Comparison of ENCODE assay signal across 8 mouse cellular contexts in the genomic region with DNA sequence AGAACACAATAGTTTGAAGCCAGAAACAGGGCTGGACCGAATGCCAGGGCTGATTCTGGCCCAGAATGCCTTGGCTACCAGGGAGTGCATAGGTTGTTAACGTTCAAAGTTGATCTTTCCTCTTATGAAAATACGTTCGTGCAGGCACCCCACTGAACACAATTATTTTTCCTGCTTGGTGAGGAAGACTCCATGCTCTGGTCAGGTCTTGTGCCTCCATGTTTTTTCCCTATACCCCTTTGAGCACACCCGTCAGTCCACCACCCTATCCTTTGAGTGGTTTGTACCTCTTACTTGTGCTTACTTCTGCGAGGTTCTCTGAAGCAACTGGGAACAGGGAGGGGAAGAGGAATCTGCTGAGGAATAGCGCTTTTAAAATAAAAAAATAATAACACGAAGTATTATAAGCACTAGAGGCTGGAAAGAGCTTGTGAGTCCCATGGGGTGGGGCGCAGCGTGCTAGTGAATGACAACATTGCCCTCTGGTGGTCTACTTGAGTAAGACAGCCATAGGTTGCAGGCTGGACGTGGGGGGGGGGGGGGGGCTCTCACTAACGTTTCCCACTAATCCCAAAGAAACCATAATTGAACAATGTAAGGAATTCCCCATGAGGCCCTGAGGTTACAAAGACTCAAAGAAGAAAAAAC.
DNase-seq lines count a peak whose midpoint lies in the region; ATAC-seq and TF ChIP-seq lines count a peak whose summit lies in the region.

No protein-coding gene starts in this region.

- TF ChIP-seq CTCF in spleen, adult 2 months (IDR thresholded peaks at IDR 0.05; ENCODE audit: extremely low read depth, insufficient read depth, insufficient read length, insufficient replicate concordance), result peak; percentile 59; the same call in 1 of the 2 replicates
- TF ChIP-seq CTCF in cortical plate, adult 2 months (IDR thresholded peaks at IDR 0.05; ENCODE audit: extremely low read depth, insufficient read depth, low read length), result peak; percentile 53
- TF ChIP-seq CTCF in intestine, postnatal 0 days (IDR thresholded peaks at IDR 0.05; ENCODE audit: low read depth), result peak; percentile 80

- DNase-seq in spleen, adult 2 months (ENCODE audit: low read depth in 1 of 2, low spot score in 2 of 2), result peak; percentile 34 to 52
- DNase-seq in spleen, adult 12 weeks (ENCODE audit: low spot score), result no peak
- DNase-seq in gastrocnemius, postnatal 4 days (ENCODE audit: low spot score in 2 of 2), result peak; percentile 42 to 74
- peak; percentile 70 for DNase-seq in left cerebral cortex, postnatal 4 days
- DNase-seq in splenic B cell, adult 2 months (ENCODE audit: low read depth, low spot score), result peak; percentile 84

- ATAC-seq in intestine, postnatal 0 days, result 0 out of 2 replicates have a peak, but pooled peaks have one; percentile 47
- peak; percentile 84 for ATAC-seq in midbrain, embryonic 16.5 days

- H3K9ac ChIP-seq in intestine, postnatal 0 days (ENCODE audit: low read depth, low read length), result no peak overlapping the region
- no peak overlapping the region for H3K9ac ChIP-seq in midbrain, embryonic 16.5 days (ENCODE audit: low read depth, low read length)

- H3K4me3 ChIP-seq in spleen, adult 2 months (ENCODE audit: extremely low read depth, insufficient read depth, insufficient read length), result no peak overlapping the region
- no peak overlapping the region for H3K4me3 ChIP-seq in cortical plate, adult 2 months (ENCODE audit: insufficient read depth, low read length)
- H3K4me3 ChIP-seq in intestine, postnatal 0 days (ENCODE audit: low read depth, low read length), result no peak overlapping the region
- no peak overlapping the region for H3K4me3 ChIP-seq in midbrain, embryonic 16.5 days (ENCODE audit: low read depth, low read length)

- WGBS in spleen, adult 2 months, result 32% methylated on average over 12 of the region's 12 CpGs
- WGBS in intestine, postnatal 0 days, result 39% methylated on average over 12 of the region's 12 CpGs
- WGBS in midbrain, embryonic 16.5 days, result 41% methylated on average over 12 of the region's 12 CpGs

- no peaks in the 10 kb centered on the region for H3K27me3 ChIP-seq in spleen, adult 2 months (ENCODE audit: control insufficient read depth, insufficient read depth, low read length)
- no peaks in the 10 kb centered on the region for H3K27me3 ChIP-seq in intestine, postnatal 0 days (replicated peaks; ENCODE audit: control insufficient read depth, insufficient read depth, low read length)
- H3K27me3 ChIP-seq in midbrain, embryonic 16.5 days (ENCODE audit: control insufficient read depth, insufficient read depth, low read depth, low read length), result no peaks in the 10 kb centered on the region
- no peaks in the 10 kb centered on the region for H3K27me3 ChIP-seq in splenic B cell, adult 2 months (ENCODE audit: control insufficient read depth, insufficient read depth, low read length, poor library complexity, severe bottlenecking)

- peak overlapping the region; percentile 27; the same call in 1 of the 2 replicates for H3K4me2 ChIP-seq in intestine, postnatal 0 days (replicated peaks; ENCODE audit: low read depth)
- H3K4me2 ChIP-seq in midbrain, embryonic 16.5 days (ENCODE audit: low read length), result peak overlapping the region; percentile 1; the same call in 1 of the 2 replicates

- H3K27ac ChIP-seq in spleen, adult 2 months (ENCODE audit: insufficient read depth, low read length), result no peak overlapping the region
- no peak overlapping the region for H3K27ac ChIP-seq in cortical plate, adult 2 months (ENCODE audit: insufficient read depth, low read length)
- no peak overlapping the region for H3K27ac ChIP-seq in intestine, postnatal 0 days (ENCODE audit: low read depth, low read length)
- H3K27ac ChIP-seq in midbrain, embryonic 16.5 days (ENCODE audit: low read length), result no peak overlapping the region

- no peak for TF ChIP-seq POLR2A in spleen, adult 2 months (IDR thresholded peaks at IDR 0.05; ENCODE audit: low read depth, low read length)
- TF ChIP-seq POLR2A in cortical plate, adult 2 months (IDR thresholded peaks at IDR 0.05; ENCODE audit: extremely low read depth, insufficient read depth, low read length), result no peak

- intact Hi-C loops in left cerebral cortex, postnatal 4 days (cut with DNase I), result loop anchor here (5.0 kb wide), 1 partner anchor 884 kb away; no protein-coding TSS in a partner anchor

- H3K9me3 ChIP-seq in intestine, postnatal 0 days (ENCODE audit: control insufficient read depth), result no peaks in the 10 kb centered on the region
- no peaks in the 10 kb centered on the region for H3K9me3 ChIP-seq in midbrain, embryonic 16.5 days (replicated peaks; ENCODE audit: control insufficient read depth, low read length, poor library complexity, severe bottlenecking)

- no peaks in the 10 kb centered on the region for H3K4me1 ChIP-seq in spleen, adult 2 months (ENCODE audit: control insufficient read depth, insufficient read depth, insufficient read length)
- H3K4me1 ChIP-seq in cortical plate, adult 2 months (ENCODE audit: control insufficient read depth, insufficient read depth, low read length), result peaks cover 2% of the 10 kb centered on the region; the same call in 1 of the 2 replicates
- no peaks in the 10 kb centered on the region for H3K4me1 ChIP-seq in intestine, postnatal 0 days (replicated peaks; ENCODE audit: control insufficient read depth, insufficient read depth, low read length)
- no peaks in the 10 kb centered on the region for H3K4me1 ChIP-seq in midbrain, embryonic 16.5 days (ENCODE audit: control insufficient read depth, insufficient read depth, low read length)

- no peaks in the 10 kb centered on the region for H3K36me3 ChIP-seq in spleen, adult 2 months (ENCODE audit: control insufficient read depth, insufficient read depth, low read length)
- no peaks in the 10 kb centered on the region for H3K36me3 ChIP-seq in intestine, postnatal 0 days (ENCODE audit: control insufficient read depth, insufficient read depth)
- no peaks in the 10 kb centered on the region for H3K36me3 ChIP-seq in midbrain, embryonic 16.5 days (ENCODE audit: control insufficient read depth, insufficient read depth, low read length)
- H3K36me3 ChIP-seq in splenic B cell, adult 2 months (ENCODE audit: control insufficient read depth, insufficient read depth, low read length, poor library complexity, severe bottlenecking), result no peaks in the 10 kb centered on the region
